Mouse (Mus musculus): ENCODE measurements at regions not wholly inside any gene's neighbourhood (a gene's known extent, or its start where the extent isn't known, plus 50 kb on each side); places are given as distances from the start of the nearest gene placed in this dataset.
A peak's percentile ranks its signal among the peaks of the same experiment; 100 is the strongest.

DNA sequence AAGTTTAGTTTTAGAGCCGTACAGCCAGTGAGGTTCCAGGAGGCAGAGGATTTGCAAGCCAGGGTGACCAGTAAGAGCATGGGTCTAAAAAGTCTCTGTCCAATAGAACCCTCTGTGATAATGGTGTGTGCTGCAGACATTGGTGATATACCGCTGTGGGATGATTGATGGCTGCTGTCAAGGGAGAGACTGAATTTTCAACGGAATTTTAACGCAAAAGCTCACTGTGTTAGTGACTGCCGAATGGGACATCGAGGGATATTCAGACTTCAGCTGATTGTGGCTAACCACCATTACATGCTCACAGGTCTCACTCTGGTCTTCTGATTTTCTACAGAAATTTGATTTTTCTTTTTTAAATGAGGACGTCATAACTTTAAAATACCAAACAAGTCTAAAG lies 206.2 kb upstream of the Klf3 start:
- Histone ChIP-seq H3K27me3 (no peaks in the 10 kb centered on the region), H3K9me3 (replicated peaks) (no peaks in the 10 kb centered on the region), H3K9ac (no peak overlapping the region), H3K4me3 (replicated peaks) (no peak overlapping the region), H3K4me2 (no peak overlapping the region), H3K27ac (no peak overlapping the region), H3K36me3 (no peaks in the 10 kb centered on the region), H3K4me1 (peaks cover 47% of the 10 kb centered on the region)
- 67% methylated on average over 7 of the region's 7 CpGs for WGBS
- no peak for ATAC-seq (replicated peaks; ENCODE audit: low FRiP score)

DNA sequence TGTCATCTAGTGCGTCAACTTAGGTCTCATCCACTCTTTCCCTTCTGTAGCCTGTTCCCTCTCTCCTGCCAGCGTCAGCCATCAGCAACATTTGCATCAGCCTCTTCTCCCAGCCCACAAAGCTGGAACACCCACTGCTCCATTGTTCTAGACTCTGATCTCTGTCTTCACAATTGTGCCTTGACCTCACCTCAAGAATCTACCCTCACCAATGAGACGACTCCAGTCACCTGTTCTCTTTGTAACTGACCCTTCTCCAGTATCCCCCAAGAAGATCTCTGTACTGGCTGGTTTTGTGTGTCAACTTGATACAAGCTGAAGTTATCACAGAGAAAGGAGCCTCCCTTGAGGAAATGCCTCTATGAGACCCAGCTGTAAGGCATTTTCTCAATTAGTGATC lies 205.7 kb upstream of the Klf3 start:
- no peaks in the 10 kb centered on the region for H3K36me3 ChIP-seq
- H3K27ac ChIP-seq: no peak overlapping the region
- no peaks in the 10 kb centered on the region for H3K9me3 ChIP-seq (replicated peaks)
- no peak overlapping the region for H3K4me2 ChIP-seq
- H3K4me1 ChIP-seq: peaks cover 52% of the 10 kb centered on the region
- H3K4me3 ChIP-seq (replicated peaks): no peak overlapping the region
- no peak for ATAC-seq (replicated peaks; ENCODE audit: low FRiP score)
- no peaks in the 10 kb centered on the region for H3K27me3 ChIP-seq
- no peak overlapping the region for H3K9ac ChIP-seq
- WGBS: 78% methylated on average over 3 of the region's 3 CpGs

DNA sequence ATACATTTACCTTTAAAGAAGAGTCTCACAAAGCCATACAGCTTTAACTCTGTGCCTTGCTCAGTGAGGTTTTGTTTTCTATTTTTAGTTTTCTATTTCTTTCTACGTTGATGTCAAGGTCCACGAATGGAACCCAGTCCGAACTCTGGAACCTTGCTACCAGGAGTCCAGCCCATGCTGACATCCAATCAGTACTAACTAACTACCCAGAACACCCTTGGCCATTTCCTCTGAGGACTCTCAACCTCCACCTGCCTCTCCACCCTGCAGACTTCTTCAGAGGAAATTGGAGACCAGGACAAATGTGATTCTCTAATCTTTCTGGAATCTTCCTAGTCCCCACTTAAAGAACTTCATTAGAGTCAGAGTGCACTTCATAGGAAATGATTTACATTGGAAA lies 204.6 kb upstream of the Klf3 start:
- H3K4me3 ChIP-seq (replicated peaks): no peak overlapping the region
- peak overlapping the region; percentile 86 for H3K27ac ChIP-seq
- H3K27me3 ChIP-seq: no peaks in the 10 kb centered on the region
- no peak overlapping the region for H3K9ac ChIP-seq
- 68% methylated on average over 3 of the region's 3 CpGs for WGBS
- H3K4me1 ChIP-seq: peaks cover 59% of the 10 kb centered on the region
- no peaks in the 10 kb centered on the region for H3K36me3 ChIP-seq
- no peak for ATAC-seq (replicated peaks; ENCODE audit: low FRiP score)
- no peak overlapping the region for H3K4me2 ChIP-seq
- H3K9me3 ChIP-seq (replicated peaks): no peaks in the 10 kb centered on the region

DNA sequence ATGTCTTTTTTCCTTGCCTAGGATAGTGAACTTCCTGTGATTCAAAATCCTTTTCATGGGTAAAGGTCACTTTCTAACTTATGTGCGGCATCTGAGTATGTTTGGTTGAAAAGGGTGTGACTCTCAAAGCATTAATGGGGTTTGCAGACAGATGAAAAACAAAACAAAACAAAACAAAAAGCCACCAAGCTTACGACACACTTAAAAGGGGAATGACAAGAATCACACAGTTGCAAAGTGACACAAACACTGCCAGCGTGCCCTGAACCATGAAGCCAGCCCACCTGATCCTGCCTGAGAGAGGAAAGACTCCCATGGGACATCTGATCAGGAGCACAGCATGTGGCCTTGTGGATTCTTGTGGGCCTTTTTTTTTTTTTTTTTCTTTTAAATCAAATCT lies 204.2 kb upstream of the Klf3 start:
- Histone ChIP-seq H3K36me3 (no peaks in the 10 kb centered on the region), H3K27me3 (no peaks in the 10 kb centered on the region), H3K27ac (peak overlapping the region; percentile 86), H3K9me3 (replicated peaks) (no peaks in the 10 kb centered on the region), H3K4me2 (no peak overlapping the region), H3K4me3 (replicated peaks) (no peak overlapping the region), H3K4me1 (peaks cover 59% of the 10 kb centered on the region), H3K9ac (no peak overlapping the region)
- WGBS: 29% methylated on average over 3 of the region's 3 CpGs
- ATAC-seq (replicated peaks; ENCODE audit: low FRiP score): no peak

GRCm38 (mm10) chr5:64599865-64600288 lies 203.3 kb upstream of the Klf3 start:
- Histone ChIP-seq H3K4me3 (replicated peaks) (no peak overlapping the region), H3K36me3 (no peaks in the 10 kb centered on the region), H3K4me2 (peak overlapping the region; percentile 42), H3K27ac (peak overlapping the region; percentile 86), H3K4me1 (peaks cover 59% of the 10 kb centered on the region), H3K9me3 (replicated peaks) (no peaks in the 10 kb centered on the region), H3K27me3 (no peaks in the 10 kb centered on the region), H3K9ac (no peak overlapping the region; the same call in 1 of the 2 replicates)
- WGBS: 17% methylated on average over 13 of the region's 13 CpGs
- no peak for ATAC-seq (replicated peaks; ENCODE audit: low FRiP score)

DNA sequence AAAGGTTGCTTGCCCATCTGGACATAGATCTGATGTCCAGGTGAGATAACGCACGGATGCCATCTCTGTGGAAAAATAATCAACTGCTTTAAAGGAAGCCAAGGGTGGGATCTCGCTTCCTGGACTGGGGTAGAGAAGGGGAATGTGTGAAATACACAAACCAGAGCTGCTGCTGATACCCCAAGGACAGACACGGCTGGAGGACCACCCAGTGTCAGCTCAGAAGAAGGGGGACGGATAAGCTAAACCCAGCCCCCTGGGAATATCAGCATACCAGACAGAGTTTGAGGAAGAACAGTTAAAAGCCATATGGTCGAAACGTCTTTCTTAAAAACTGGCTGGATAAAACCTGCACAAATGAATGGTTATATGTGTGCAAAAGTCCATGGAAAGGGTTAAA lies 202.8 kb upstream of the Klf3 start:
- peak overlapping the region; percentile 42 for H3K4me2 ChIP-seq
- WGBS: 50% methylated on average over 7 of the region's 7 CpGs
- no peak overlapping the region for H3K9ac ChIP-seq

GRCm38 (mm10) chr5:64600811-64601210 lies 202.4 kb upstream of the Klf3 start:
- no peak overlapping the region for H3K4me3 ChIP-seq (replicated peaks)
- no peak for ATAC-seq (replicated peaks; ENCODE audit: low FRiP score)
- peaks cover 50% of the 10 kb centered on the region for H3K4me1 ChIP-seq
- WGBS: 68% methylated on average over 2 of the region's 2 CpGs
- H3K27ac ChIP-seq: peak overlapping the region; percentile 86; the same call in 1 of the 2 replicates
- H3K4me2 ChIP-seq: no peak overlapping the region
- H3K27me3 ChIP-seq: no peaks in the 10 kb centered on the region
- H3K9ac ChIP-seq: no peak overlapping the region
- H3K36me3 ChIP-seq: no peaks in the 10 kb centered on the region
- H3K9me3 ChIP-seq (replicated peaks): no peaks in the 10 kb centered on the region

More for the DNA sequence above, 202.8 kb upstream of the Klf3 start:
- no peak for ATAC-seq (replicated peaks; ENCODE audit: low FRiP score)
- Histone ChIP-seq H3K9me3 (replicated peaks) (no peaks in the 10 kb centered on the region), H3K4me1 (peaks cover 55% of the 10 kb centered on the region), H3K4me3 (replicated peaks) (no peak overlapping the region), H3K36me3 (no peaks in the 10 kb centered on the region), H3K27me3 (no peaks in the 10 kb centered on the region), H3K27ac (peak overlapping the region; percentile 86)

GRCm38 (mm10) chr5:64601285-64601684 lies 201.9 kb upstream of the Klf3 start:
- H3K4me1 ChIP-seq: peaks cover 48% of the 10 kb centered on the region
- H3K4me2 ChIP-seq: no peak overlapping the region
- no peaks in the 10 kb centered on the region for H3K36me3 ChIP-seq
- no peak for ATAC-seq (replicated peaks; ENCODE audit: low FRiP score)
- H3K9ac ChIP-seq: no peak overlapping the region
- no peak overlapping the region for H3K4me3 ChIP-seq (replicated peaks)
- no peak overlapping the region for H3K27ac ChIP-seq
- 77% methylated on average over 8 of the region's 8 CpGs for WGBS
- H3K27me3 ChIP-seq: no peaks in the 10 kb centered on the region
- no peaks in the 10 kb centered on the region for H3K9me3 ChIP-seq (replicated peaks)

- H3K27ac ChIP-seq: no peak overlapping the region
- no peaks in the 10 kb centered on the region for H3K9me3 ChIP-seq (replicated peaks)
- H3K4me1 ChIP-seq: peaks cover 44% of the 10 kb centered on the region
- H3K4me2 ChIP-seq: no peak overlapping the region
- H3K4me3 ChIP-seq (replicated peaks): no peak overlapping the region
- 82% methylated on average over 5 of the region's 5 CpGs for WGBS
- no peaks in the 10 kb centered on the region for H3K36me3 ChIP-seq
- no peak for ATAC-seq (replicated peaks; ENCODE audit: low FRiP score)
- H3K9ac ChIP-seq: no peak overlapping the region
- no peaks in the 10 kb centered on the region for H3K27me3 ChIP-seq
Measured at GRCm38 (mm10) chr5:64601832-64602231, 201.4 kb upstream of the Klf3 start.

DNA sequence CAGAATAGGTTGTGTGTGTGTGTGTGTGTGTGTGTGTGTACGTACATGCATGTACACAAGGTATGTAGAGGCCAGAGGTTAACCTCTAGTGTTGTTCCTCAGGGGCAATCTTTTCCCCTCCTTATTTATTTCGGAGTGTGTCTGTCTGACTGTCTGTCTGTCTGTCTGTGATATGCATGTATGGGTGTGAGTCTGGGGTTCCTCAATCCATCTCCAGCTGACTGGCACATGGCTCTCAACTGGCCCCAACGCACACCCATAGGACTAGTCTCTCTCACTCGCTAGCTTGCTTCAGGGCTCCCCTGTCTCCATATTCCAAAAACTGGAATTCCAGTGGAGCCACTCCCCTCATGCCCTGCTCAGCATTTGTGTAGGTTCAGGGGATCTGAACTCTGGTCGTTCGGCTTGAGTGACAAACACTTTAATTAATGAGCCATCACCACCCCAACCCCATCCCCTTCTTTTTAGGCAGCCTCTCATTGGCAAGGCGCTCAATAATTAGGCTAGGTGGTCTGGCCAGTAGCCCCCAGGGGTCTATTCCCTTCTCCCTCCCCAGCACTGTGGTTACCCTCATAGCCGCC lies 200.7 kb upstream of the Klf3 start:
- Histone ChIP-seq H3K36me3 (no peaks in the 10 kb centered on the region), H3K4me2 (no peak overlapping the region), H3K4me3 (replicated peaks) (no peak overlapping the region), H3K4me1 (peaks cover 44% of the 10 kb centered on the region), H3K9ac (no peak overlapping the region), H3K27me3 (no peaks in the 10 kb centered on the region), H3K9me3 (replicated peaks) (no peaks in the 10 kb centered on the region), H3K27ac (no peak overlapping the region; the same call in 1 of the 2 replicates)
- 74% methylated on average over 8 of the region's 8 CpGs for WGBS
- peak; percentile 61; the same call in 1 of the 2 replicates for ATAC-seq (replicated peaks; ENCODE audit: low FRiP score)

DNA sequence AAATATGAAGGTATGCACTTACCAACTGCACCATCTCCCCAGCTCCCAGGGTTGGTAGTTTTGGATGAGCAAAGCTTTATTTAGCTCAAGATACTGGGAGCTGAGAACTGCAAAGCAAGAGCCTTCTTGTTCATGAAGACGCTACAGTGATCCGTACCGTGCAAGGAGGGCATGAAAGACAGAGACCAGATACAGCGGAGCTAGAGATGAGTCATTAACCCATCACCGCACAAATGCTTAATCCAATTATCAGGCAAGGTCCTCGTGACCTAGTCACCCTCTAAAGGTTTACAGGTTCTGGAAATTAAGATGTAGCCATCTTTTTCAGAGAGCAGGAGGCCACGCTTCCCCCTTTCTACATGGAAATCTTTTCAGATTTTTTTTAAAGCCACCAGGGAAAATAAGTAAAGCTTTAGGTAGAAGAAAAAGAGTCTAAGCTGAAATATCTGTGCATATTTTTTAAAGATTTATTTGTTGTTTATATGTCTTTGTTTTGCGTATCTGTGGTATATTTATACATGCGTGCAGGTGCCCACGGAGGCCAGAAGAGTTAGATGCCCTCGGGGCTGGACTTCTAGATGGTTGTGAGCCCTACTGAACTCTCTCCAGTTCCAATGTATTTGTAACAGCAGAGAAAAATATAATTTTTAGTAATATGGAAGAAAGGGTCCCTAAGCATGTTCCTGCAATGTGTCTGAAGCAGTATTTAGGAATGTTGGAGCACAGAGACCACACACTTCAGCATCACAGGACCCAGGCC lies 200.0 kb upstream of the Klf3 start:
- H3K4me3 ChIP-seq (replicated peaks): no peak overlapping the region
- no peaks in the 10 kb centered on the region for H3K36me3 ChIP-seq
- peaks cover 44% of the 10 kb centered on the region for H3K4me1 ChIP-seq
- 74% methylated on average over 11 of the region's 11 CpGs for WGBS
- no peak overlapping the region for H3K9ac ChIP-seq
- peak overlapping the region; percentile 14; the same call in 1 of the 2 replicates for H3K27ac ChIP-seq
- H3K9me3 ChIP-seq (replicated peaks): no peaks in the 10 kb centered on the region
- H3K27me3 ChIP-seq: no peaks in the 10 kb centered on the region
- peak; percentile 56 for ATAC-seq (replicated peaks; ENCODE audit: low FRiP score)
- no peak overlapping the region for H3K4me2 ChIP-seq

DNA sequence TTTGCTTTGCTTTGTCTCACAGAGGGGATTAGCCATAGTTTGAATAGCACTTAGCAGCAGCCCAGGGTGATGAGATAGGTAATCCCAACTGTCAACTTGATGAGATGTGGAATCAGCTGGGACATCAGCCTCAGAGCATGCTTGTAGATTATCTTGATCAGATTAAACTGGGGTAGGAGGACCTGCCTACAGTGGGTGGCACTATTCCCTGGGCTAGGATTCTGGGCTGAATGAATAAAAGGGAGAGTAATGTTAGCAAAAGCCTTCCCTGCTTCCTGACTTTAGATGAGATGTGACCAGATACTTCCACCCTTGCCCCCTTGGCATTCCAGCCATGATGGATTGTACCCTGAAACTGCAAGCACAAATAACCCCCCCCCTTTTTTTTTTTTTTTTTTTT lies 198.0 kb upstream of the Klf3 start:
- Histone ChIP-seq H3K4me2 (no peak overlapping the region), H3K9ac (no peak overlapping the region), H3K27me3 (no peaks in the 10 kb centered on the region), H3K27ac (no peak overlapping the region), H3K4me3 (replicated peaks) (no peak overlapping the region), H3K36me3 (no peaks in the 10 kb centered on the region), H3K9me3 (replicated peaks) (no peaks in the 10 kb centered on the region), H3K4me1 (peaks cover 35% of the 10 kb centered on the region)
- no peak for ATAC-seq (replicated peaks; ENCODE audit: low FRiP score)
